Mouse (Mus musculus) frontal cortex, adult 2 months (tissue): Measurements from ENCODE around the gene Ifitm1. TPM values are rescaled to one million over a fixed set of nuclear protein-coding genes. Genes with fewer than 3 reads are reported as not detected.

Experiments used
- DNase-seq, 2 experiments: peaks; one replicate each; pipeline ENCODE4 v3.0.0; 2022; ENCODE audit warnings: low spot score in 1 of 2; ENCODE audit errors: extremely low spot score in 1 of 2
- polyA plus RNA-seq: library from polyadenylated mRNA; depleted of rRNA; stranded (reverse); fragments of >200 nt; gene quantifications from 2 replicates; pipeline ENCODE4 v1.2.3, GENCODE M21; 2012; rRNA removed

Gene Ifitm1
- polyA plus RNA-seq: 28.8 and 33.2 TPM in 2 replicates

- DNase-seq: no peak
Measured at GRCm38 (mm10) chr7:140966921-140967320, at the start of gene Ifitm1. TSS of gene Ifitm1 (plus strand) at chr7:140967221.

- DNase-seq: no peak
Measured at GRCm38 (mm10) chr7:140919911-140920310, 47.1 kb upstream of the Ifitm1 start.

- DNase-seq: no peak
Measured at GRCm38 (mm10) chr7:140920418-140921029, 46.5 kb upstream of the Ifitm1 start, which contains the start of gene Nlrp6. TSS of gene Nlrp6 (plus strand) at chr7:140920902.

- no peak for DNase-seq
Measured at GRCm38 (mm10) chr7:140921225-140921975, 45.6 kb upstream of the Ifitm1 start.

GRCm38 (mm10) chr7:140922398-140923069 lies 44.5 kb upstream of the Ifitm1 start:
- DNase-seq: no peak

- no peak for DNase-seq
Measured at GRCm38 (mm10) chr7:140923070-140923775, 43.8 kb upstream of the Ifitm1 start.

GRCm38 (mm10) chr7:140927181-140927580 lies 39.8 kb upstream of the Ifitm1 start:
- no peak for DNase-seq

GRCm38 (mm10) chr7:140938436-140938835 lies 28.6 kb upstream of the Ifitm1 start:
- no peak for DNase-seq

- DNase-seq: no peak
Measured at GRCm38 (mm10) chr7:140938896-140939295, 28.1 kb upstream of the Ifitm1 start.

- no peak for DNase-seq
Measured at GRCm38 (mm10) chr7:140939669-140940171, 27.3 kb upstream of the Ifitm1 start.

- DNase-seq: peak in 1 of 2 experiments; percentile 68
Measured at GRCm38 (mm10) chr7:140941222-140942051, 25.6 kb upstream of the Ifitm1 start, which contains the start of gene Pgghg. TSS of gene Pgghg (plus strand) at chr7:140941391.

- DNase-seq: no peak
Measured at GRCm38 (mm10) chr7:140942341-140942740, 24.7 kb upstream of the Ifitm1 start.

GRCm38 (mm10) chr7:140942811-140943210 lies 24.2 kb upstream of the Ifitm1 start:
- no peak for DNase-seq

- DNase-seq: no peak
Measured at GRCm38 (mm10) chr7:140943356-140943755, 23.7 kb upstream of the Ifitm1 start.

GRCm38 (mm10) chr7:140944236-140944635 lies 22.8 kb upstream of the Ifitm1 start:
- DNase-seq: no peak

GRCm38 (mm10) chr7:140945247-140945646 lies 21.8 kb upstream of the Ifitm1 start:
- DNase-seq: no peak

GRCm38 (mm10) chr7:140946311-140946710 lies 20.7 kb upstream of the Ifitm1 start:
- DNase-seq: no peak

- DNase-seq: no peak
Measured at GRCm38 (mm10) chr7:140946980-140947379, 20.0 kb upstream of the Ifitm1 start.

- no peak for DNase-seq
Measured at GRCm38 (mm10) chr7:140948161-140948560, 18.9 kb upstream of the Ifitm1 start.

- no peak for DNase-seq
Measured at GRCm38 (mm10) chr7:140949255-140949654, 17.8 kb upstream of the Ifitm1 start.
